Mouse (Mus musculus): ENCODE results near the gene Slc12a6. TPM values are rescaled to one million over a fixed set of nuclear protein-coding genes. Genes with fewer than 3 reads are reported as not detected.
A peak's percentile ranks its signal among the peaks of the same experiment; 100 is the strongest.

The Slc12a6 gene
- polyA plus RNA-seq, 1 experiment from 2014 or later: 10.1 TPM

DNA sequence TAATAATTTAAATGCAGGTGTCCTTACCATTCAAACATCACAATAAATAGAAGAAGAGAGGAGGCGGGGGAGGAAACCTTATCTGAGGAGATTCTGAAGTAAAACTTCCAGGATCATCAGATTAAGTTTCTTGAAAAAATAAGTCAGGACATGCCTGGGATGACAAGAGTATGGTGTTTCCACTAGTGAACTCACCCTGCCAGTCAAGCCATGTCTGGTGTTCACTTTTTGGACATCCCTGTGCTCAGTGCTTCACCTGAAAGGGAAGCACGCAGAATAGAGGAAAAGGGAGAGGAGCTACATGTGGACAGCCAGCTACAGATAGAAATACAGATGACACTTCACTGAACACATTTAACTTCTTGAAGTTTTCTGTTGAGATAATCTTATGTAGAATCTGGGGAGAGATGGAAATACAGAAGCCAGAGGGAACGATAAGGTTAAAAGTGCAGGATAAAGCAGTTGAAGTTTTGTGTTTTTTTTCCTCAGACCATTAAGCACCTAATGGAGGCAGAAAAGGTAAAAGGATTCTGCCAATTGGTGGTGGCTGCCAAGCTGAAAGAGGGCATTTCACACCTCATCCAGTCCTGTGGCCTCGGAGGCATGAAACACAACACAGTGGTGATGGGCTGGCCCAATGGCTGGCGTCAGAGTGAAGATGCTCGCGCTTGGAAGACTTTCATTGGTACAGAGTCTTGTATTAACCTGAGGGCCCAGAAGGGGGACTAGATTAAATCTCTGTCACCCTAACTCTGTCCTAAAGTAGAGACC, 88.2 kb downstream of the Slc12a6 start:
- no peak overlapping the region for H3K27ac ChIP-seq
- WGBS: 93% methylated on average over 7 of the region's 7 CpGs
- no peak for DNase-seq (ENCODE audit: extremely low spot score, low spot score)

DNA sequence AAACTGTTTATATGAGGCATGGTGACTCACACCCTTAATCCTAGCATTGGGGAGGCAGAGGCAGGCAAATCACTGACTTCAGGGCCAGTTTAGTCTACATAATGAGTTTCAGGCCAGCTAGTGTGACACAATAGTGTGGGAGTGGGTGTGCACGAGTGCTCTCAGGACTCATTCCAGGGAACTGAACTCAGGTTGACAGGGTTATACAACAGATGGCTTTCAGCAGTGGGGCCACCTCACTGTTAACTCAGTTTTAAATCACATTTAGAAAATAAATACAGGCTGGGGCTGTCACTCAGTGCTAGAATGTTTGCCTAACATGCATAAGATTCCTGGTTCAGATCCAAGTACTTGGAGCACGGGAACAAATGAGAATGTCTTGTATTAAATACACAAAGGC, 94.0 kb downstream of the Slc12a6 start:
- Histone ChIP-seq H3K9me3 (no peaks in the 10 kb centered on the region), H3K4me3 (no peak overlapping the region), H3K4me1 (no peaks in the 10 kb centered on the region), H3K27ac (no peak overlapping the region), H3K27me3 (ENCODE audit: poor library complexity, severe bottlenecking) (no peaks in the 10 kb centered on the region), H3K36me3 (replicated peaks) (peaks cover 85% of the 10 kb centered on the region)
- 91% methylated on average over 2 of the region's 2 CpGs for WGBS
- DNase-seq (ENCODE audit: extremely low spot score, low spot score): no peak

More for the DNA sequence above, 88.2 kb downstream of the Slc12a6 start:
- peaks cover 48% of the 10 kb centered on the region for H3K36me3 ChIP-seq (replicated peaks)
- no peaks in the 10 kb centered on the region for H3K27me3 ChIP-seq (ENCODE audit: poor library complexity, severe bottlenecking)
- no peaks in the 10 kb centered on the region for H3K4me1 ChIP-seq
- H3K4me3 ChIP-seq: no peak overlapping the region
- H3K9me3 ChIP-seq: no peaks in the 10 kb centered on the region

DNA sequence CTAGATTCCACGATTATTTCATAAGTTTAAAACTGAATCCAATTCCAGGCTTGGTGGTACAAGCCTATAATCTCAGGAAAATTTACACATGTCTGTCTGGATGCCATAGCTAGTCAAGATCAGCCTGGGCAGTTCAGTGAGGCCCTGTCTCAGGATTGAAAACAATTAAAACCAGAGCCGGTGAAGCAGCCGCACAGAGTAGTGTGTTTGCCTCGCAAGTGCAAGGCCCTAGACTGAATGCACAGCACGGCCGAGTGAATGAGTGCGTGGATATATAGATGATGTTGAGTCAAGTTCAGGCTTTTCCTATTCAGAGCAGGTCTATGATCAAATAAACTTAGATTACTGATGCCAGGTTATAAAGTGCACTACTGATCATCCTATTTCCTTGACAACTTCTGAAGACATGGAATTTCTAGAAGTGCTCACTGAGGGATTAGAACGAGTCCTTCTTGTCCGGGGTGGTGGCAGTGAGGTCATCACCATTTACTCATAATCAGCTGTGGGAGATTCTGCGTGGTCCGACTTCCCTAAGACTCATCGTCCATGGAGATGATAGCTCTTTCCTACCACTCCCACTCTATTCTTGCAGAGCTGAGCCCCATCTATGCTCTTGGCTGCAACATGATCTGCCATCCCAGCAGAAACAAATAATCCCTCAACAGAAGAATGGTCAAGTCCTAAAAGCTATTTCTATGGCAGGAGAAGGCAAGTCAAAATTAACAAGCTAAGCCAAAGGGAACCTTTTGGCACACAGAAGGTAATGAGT, 94.6 kb downstream of the Slc12a6 start:
- 90% methylated on average over 12 of the region's 12 CpGs for WGBS
- Histone ChIP-seq H3K4me1 (no peaks in the 10 kb centered on the region), H3K9me3 (no peaks in the 10 kb centered on the region), H3K36me3 (replicated peaks) (peaks cover 90% of the 10 kb centered on the region), H3K27me3 (ENCODE audit: poor library complexity, severe bottlenecking) (no peaks in the 10 kb centered on the region), H3K27ac (no peak overlapping the region), H3K4me3 (no peak overlapping the region)
- no peak for DNase-seq (ENCODE audit: extremely low spot score, low spot score)

DNA sequence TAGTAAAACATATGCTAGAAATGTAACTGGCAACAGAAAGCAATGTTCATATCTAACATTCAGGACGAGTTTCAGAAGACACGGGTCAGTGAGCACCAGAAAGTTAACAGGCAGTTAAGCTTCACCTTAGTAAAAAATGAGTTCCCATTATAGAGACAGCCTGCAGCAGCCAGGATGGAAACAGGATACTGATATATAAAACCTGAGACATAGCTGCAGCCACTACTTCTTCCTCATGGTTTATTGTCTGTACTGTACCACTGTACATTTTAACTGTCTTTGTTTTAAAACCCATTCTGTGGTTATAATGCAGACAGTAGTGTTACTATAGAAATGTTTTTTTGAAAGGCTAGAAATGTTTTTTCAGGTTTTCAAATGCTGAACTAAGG, 95.2 kb downstream of the Slc12a6 start:
- H3K4me1 ChIP-seq: no peaks in the 10 kb centered on the region
- no peaks in the 10 kb centered on the region for H3K9me3 ChIP-seq
- 89% methylated on average over 2 of the region's 2 CpGs for WGBS
- no peak overlapping the region for H3K27ac ChIP-seq
- H3K27me3 ChIP-seq (ENCODE audit: poor library complexity, severe bottlenecking): no peaks in the 10 kb centered on the region
- no peak overlapping the region for H3K4me3 ChIP-seq
- peaks cover 95% of the 10 kb centered on the region for H3K36me3 ChIP-seq (replicated peaks)
- DNase-seq (ENCODE audit: extremely low spot score, low spot score): no peak

DNA sequence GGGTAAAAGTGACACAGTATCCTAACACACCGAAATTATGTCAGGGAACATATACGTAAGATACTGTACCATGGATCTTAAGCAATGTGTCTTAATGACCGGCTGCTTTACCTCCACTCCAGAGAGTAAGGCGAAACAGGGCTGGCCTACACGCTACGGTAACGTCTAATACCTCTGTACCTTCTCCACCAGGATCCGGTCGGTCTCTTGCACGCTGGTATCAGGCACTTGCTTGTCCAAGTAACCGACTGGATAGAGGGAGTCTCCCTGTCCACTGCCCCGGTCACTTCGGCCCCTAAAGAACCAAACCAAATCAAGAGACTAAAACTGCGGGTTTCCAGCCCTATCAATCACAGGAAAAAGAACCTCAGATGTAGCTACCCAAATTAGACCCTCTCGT, 101.6 kb downstream of the Slc12a6 start:
- H3K27ac ChIP-seq: peak overlapping the region; percentile 88

DNA sequence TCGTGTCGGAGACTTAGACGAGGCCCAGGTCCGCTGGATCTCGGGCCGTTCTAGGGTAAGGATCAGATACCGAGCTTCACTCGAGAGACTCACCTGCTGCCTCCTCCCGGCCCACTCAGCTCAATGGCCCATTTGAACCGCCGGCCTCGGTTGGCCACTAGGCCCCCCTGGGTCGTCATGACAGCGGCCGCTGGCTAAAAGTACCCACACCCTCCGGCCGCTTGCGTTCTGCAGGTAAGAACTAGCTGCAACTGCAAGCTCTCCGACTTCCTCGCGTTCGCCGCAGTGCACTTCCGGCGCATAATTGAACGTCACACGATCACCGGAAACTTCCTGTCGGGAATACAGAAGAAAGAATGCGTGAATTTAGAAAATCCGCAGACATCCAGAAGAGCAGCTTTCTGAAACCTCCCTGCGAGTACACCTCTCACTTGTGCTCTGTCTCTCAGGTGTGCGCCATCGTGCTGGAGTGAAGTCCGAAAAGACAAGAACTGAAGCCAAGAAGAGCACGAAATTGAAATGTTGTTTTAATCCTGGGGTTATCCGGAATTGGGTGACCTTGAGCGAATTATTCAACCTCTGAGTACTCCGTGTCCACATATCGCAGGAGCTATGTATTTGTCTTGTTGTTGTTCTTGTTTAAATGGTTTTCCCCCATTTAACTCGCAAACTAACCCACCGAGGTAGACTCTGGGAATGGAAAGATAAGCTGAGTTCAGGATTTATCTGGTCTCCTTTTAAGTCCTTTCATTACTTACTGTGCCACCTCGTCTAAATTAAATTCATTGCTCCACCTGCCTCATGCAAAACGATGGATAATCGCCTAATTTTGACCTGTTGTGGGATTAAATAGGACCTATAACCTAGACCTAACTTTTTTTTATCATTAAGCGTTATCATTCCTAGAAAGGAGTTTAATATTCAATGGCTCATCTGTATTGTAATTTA, 102.4 kb downstream of the Slc12a6 start, which contains the start of gene Emc4:
Emc4 (minus strand) TSS at position 302 of the 948 bp plus-strand sequence.
- H3K27ac ChIP-seq: peak within 1 kb of the TSS; percentile 88
- WGBS: 2% methylated on average over 46 of the region's 46 CpGs
- peaks cover 26% of the 10 kb centered on the region for H3K36me3 ChIP-seq (replicated peaks)
- H3K4me3 ChIP-seq: peak within 1 kb of the TSS; percentile 88
- no peaks in the 10 kb centered on the region for H3K27me3 ChIP-seq (ENCODE audit: poor library complexity, severe bottlenecking)
- H3K9me3 ChIP-seq: no peaks in the 10 kb centered on the region
- peaks cover 19% of the 10 kb centered on the region for H3K4me1 ChIP-seq
- peak; percentile 92 for DNase-seq (ENCODE audit: extremely low spot score, low spot score)

More for the DNA sequence above, 101.6 kb downstream of the Slc12a6 start:
- peaks cover 32% of the 10 kb centered on the region for H3K36me3 ChIP-seq (replicated peaks)
- no peaks in the 10 kb centered on the region for H3K9me3 ChIP-seq
- WGBS: 22% methylated on average over 15 of the region's 15 CpGs
- H3K4me3 ChIP-seq: peak overlapping the region; percentile 88
- H3K4me1 ChIP-seq: peaks cover 19% of the 10 kb centered on the region
- peak; percentile 17 for DNase-seq (ENCODE audit: extremely low spot score, low spot score)
- H3K27me3 ChIP-seq (ENCODE audit: poor library complexity, severe bottlenecking): no peaks in the 10 kb centered on the region

DNA sequence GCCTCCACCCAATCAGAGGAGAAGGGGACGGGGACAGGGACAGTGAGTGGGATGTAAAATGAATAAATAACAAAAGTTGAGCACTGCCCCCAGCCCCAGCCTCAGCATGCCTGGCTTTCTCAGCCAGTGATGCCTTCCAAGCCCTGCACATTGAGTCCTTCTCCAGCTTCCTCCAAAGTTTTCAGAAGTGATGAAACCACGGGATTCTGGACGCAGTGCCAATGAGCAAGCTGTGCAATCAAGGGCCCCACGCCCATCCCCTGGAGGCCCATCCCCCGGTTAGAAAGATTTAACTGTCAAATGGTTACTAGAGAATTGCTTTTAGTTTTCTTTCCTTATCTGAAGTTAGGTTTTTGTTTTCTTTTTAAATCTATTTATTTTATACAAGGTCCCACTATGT, 104.3 kb downstream of the Slc12a6 start:
- Histone ChIP-seq H3K27me3 (ENCODE audit: poor library complexity, severe bottlenecking) (0 out of 2 replicates have a peak, but pooled peaks cover 3% of the 10 kb centered on the region), H3K36me3 (replicated peaks) (peaks cover 7% of the 10 kb centered on the region), H3K4me1 (peaks cover 19% of the 10 kb centered on the region), H3K9me3 (no peaks in the 10 kb centered on the region), H3K4me3 (no peak overlapping the region), H3K27ac (no peak overlapping the region)
- WGBS: 79% methylated on average over 5 of the region's 5 CpGs
- DNase-seq (ENCODE audit: extremely low spot score, low spot score): no peak

DNA sequence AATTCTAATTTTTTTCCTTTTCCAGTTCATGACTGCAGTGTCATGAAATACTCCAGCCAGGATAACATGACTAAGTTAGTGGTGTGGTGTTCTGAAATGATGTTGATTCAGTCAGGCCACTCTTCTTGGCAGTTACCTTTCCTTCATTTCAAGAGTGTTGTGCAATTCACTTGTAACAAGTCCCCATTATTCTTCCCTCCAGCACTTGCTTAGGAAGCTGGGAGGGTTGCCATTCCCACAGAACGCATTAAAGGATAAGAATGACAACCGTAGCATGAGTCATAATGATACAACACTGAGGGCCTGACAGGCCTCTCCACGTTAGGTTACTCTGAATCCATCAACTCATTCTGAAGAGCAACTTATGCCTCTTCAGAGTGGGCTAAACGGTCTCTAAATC, 107.5 kb downstream of the Slc12a6 start:
- Histone ChIP-seq H3K27ac (no peak overlapping the region), H3K4me1 (peaks cover 6% of the 10 kb centered on the region; the same call in 1 of the 2 replicates), H3K27me3 (ENCODE audit: poor library complexity, severe bottlenecking) (0 out of 2 replicates have a peak, but pooled peaks cover 3% of the 10 kb centered on the region), H3K4me3 (no peak overlapping the region), H3K9me3 (no peaks in the 10 kb centered on the region), H3K36me3 (replicated peaks) (no peaks in the 10 kb centered on the region)
- WGBS: 78% methylated on average over 4 of the region's 4 CpGs
- DNase-seq (ENCODE audit: extremely low spot score, low spot score): no peak

DNA sequence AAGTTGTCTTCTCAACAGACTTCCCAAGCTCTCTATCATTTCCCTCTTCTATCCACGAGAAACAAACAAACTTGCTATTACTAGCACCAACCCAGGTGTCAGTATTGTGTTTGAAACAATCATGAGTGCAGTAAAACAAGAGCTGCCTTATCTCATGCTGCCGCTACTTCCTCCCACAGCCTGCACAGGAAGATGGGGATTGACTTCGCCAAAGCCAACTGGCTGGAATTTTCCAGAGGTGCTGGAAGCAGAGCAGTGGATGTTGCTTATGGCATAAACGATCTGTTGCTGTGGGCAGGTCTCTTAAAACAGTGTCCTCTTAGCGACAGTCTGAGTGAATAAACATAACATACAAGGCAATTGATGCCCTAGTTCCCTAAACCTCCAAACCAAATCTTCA, 109.0 kb downstream of the Slc12a6 start:
- no peaks in the 10 kb centered on the region for H3K36me3 ChIP-seq (replicated peaks)
- no peak overlapping the region for H3K27ac ChIP-seq
- H3K4me3 ChIP-seq: no peak overlapping the region
- H3K4me1 ChIP-seq: 0 out of 2 replicates have a peak, but pooled peaks cover 3% of the 10 kb centered on the region
- DNase-seq (ENCODE audit: extremely low spot score, low spot score): no peak
- no peaks in the 10 kb centered on the region for H3K9me3 ChIP-seq
- WGBS: 74% methylated on average over 5 of the region's 5 CpGs
- 0 out of 2 replicates have a peak, but pooled peaks cover 3% of the 10 kb centered on the region for H3K27me3 ChIP-seq (ENCODE audit: poor library complexity, severe bottlenecking)

DNA sequence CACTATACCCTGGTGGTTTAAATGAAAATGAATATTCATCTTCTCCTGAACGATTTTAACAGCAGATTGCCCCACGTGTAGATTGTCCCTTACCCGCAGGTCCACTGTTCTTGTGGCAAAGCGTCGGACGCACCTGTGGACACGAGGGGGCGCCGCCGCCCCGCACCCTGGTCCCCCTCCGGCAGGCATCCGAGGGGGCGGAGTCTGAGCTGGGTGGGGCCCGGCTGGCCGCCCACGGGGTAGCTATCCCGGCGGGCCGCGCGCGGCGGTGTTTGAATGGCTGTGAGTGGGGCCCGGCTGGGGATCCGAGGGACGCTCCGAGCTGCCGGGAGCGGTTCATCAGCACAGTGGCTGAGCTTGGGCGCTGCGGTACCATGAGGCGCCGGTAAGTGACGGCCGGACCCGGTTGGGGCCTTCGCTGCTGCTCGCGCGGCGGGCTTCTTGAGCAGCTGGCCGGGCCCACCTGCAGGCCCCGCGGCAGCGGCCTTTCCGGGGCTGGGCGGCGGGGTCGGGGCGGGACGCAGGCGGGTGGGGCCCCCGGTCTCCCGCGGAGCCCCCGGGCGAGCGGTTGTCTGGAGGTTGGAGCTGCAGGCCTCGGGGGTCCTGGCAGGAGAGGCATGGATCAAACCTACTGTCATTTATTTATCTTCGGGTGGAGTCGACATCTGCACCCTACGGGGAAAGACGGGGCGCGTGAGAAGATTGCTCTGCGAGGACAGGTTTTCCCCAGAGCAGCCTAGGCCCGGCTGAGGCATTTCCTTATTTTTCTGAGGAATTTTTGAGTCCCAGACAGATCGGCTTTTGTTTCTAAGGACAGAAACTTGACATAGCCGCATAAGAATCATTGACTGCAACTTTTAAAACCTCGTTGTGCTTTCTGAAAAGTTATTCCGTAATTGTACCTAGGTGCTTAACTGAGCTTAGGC, 113.6 kb downstream of the Slc12a6 start, which contains the start of gene Katnbl1:
Katnbl1 (plus strand) TSS at position 239 of the 926 bp plus-strand sequence.
- H3K4me3 ChIP-seq: peak within 1 kb of the TSS; percentile 94
- WGBS: under 1% methylated on average over 72 of the region's 72 CpGs
- 0 out of 2 replicates have a peak, but pooled peaks cover 3% of the 10 kb centered on the region for H3K27me3 ChIP-seq (ENCODE audit: poor library complexity, severe bottlenecking)

DNA sequence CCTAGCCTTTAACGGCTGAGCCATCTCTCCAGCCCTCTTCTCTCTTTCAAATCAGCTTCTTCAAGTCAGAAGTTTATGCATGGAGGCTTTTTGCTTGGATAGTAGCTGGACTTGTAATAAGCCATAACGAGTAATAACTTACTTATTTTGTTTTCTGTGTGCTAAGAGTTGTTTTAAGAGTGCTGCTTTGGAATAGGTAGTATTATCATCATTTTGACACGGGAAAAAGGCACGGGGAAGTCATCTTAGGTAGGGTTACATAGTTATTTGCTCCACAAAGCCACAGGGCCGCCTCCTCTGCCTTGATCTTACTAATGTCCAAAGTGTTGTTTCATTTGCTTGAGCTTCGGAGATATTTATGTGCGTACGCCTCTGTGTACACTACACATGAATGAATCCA, 114.5 kb downstream of the Slc12a6 start:
- DNase-seq (ENCODE audit: extremely low spot score, low spot score): no peak
- H3K9me3 ChIP-seq: no peaks in the 10 kb centered on the region
- no peaks in the 10 kb centered on the region for H3K27me3 ChIP-seq (ENCODE audit: poor library complexity, severe bottlenecking)
- H3K36me3 ChIP-seq (replicated peaks): peaks cover 9% of the 10 kb centered on the region
- peak overlapping the region; percentile 94 for H3K4me3 ChIP-seq
- H3K4me1 ChIP-seq: peaks cover 15% of the 10 kb centered on the region
- H3K27ac ChIP-seq: peak overlapping the region; percentile 98
- 69% methylated on average over 8 of the region's 8 CpGs for WGBS

More for the DNA sequence above, 113.6 kb downstream of the Slc12a6 start, which contains the start of gene Katnbl1:
- no peaks in the 10 kb centered on the region for H3K9me3 ChIP-seq
- peaks cover 9% of the 10 kb centered on the region for H3K36me3 ChIP-seq (replicated peaks)
- peak within 1 kb of the TSS; percentile 98 for H3K27ac ChIP-seq
- peak; percentile 89 for DNase-seq (ENCODE audit: extremely low spot score, low spot score)
- peaks cover 15% of the 10 kb centered on the region for H3K4me1 ChIP-seq
